Mouse (Mus musculus): ENCODE measurements around the gene Fads2. TPM values are rescaled to one million over a fixed set of nuclear protein-coding genes. Genes with fewer than 3 reads are reported as not detected.
"Not testable (repeated sequence)": the region's sequence is repeated elsewhere in the genome, so short reads cannot be mapped to it uniquely, and the experiment has no call there.

Fads2 gene
- polyA plus RNA-seq (2014; fragmentation: Nextera tagmentation; extraction: Ambion mirVana), result 76.4 and 80.5 TPM in 2 replicates

GRCm38 (mm10) chr19:10101341-10102053 lies at the start of gene Fads2:
Fads2 (minus strand) TSS chr19:10101746.
- ATAC-seq (ENCODE audit: low FRiP score), result peak; percentile 96
- no peaks in the 10 kb centered on the region for H3K27me3 ChIP-seq (ENCODE audit: control insufficient read depth, insufficient read depth, low read length)

GRCm38 (mm10) chr19:10149189-10149588 lies 47.6 kb upstream of the Fads2 start:
- Histone ChIP-seq H3K9ac (ENCODE audit: low read length) (no peak overlapping the region), H3K9me3 (ENCODE audit: control insufficient read depth, low read length) (no peaks in the 10 kb centered on the region), H3K4me3 (ENCODE audit: low read depth, low read length) (no peak overlapping the region), H3K36me3 (ENCODE audit: control insufficient read depth, insufficient read depth, low read length) (no peaks in the 10 kb centered on the region), H3K27me3 (ENCODE audit: control insufficient read depth, insufficient read depth, low read length) (no peaks in the 10 kb centered on the region), H3K4me2 (no peak overlapping the region), H3K4me1 (ENCODE audit: control insufficient read depth, insufficient read depth, low read length) (peaks cover 2% of the 10 kb centered on the region; the same call in 1 of the 2 replicates), H3K27ac (ENCODE audit: low read depth, low read length) (no peak overlapping the region)
- no peak for DNase-seq (ENCODE audit: low spot score, missing footprints)
- no peak for ATAC-seq (ENCODE audit: low FRiP score)
- 78% methylated on average over 3 of the region's 3 CpGs for WGBS

More at GRCm38 (mm10) chr19:10101341-10102053, at the start of gene Fads2:
- peak within 1 kb of the TSS; percentile 97 for H3K27ac ChIP-seq (ENCODE audit: low read depth, low read length)
- H3K36me3 ChIP-seq (ENCODE audit: control insufficient read depth, insufficient read depth, low read length), result peaks cover under 1% of the 10 kb centered on the region; the same call in 1 of the 2 replicates
- H3K4me2 ChIP-seq, result peak within 1 kb of the TSS; percentile 91
- peak within 1 kb of the TSS; percentile 80 for H3K4me3 ChIP-seq (ENCODE audit: low read depth, low read length)
- under 1% methylated on average over 52 of the region's 57 CpGs for WGBS
- H3K4me1 ChIP-seq (ENCODE audit: control insufficient read depth, insufficient read depth, low read length), result peaks cover 40% of the 10 kb centered on the region
- no peaks in the 10 kb centered on the region for H3K9me3 ChIP-seq (ENCODE audit: control insufficient read depth, low read length)
- DNase-seq (ENCODE audit: low spot score, missing footprints), result peak; percentile 99
- H3K9ac ChIP-seq (ENCODE audit: low read length), result peak within 1 kb of the TSS; percentile 93

- ATAC-seq (ENCODE audit: low FRiP score) (no peak), DNase-seq (ENCODE audit: low spot score, missing footprints) (peak; percentile 26)
- Histone ChIP-seq H3K4me3 (ENCODE audit: low read depth, low read length) (no peak overlapping the region), H3K36me3 (ENCODE audit: control insufficient read depth, insufficient read depth, low read length) (no peaks in the 10 kb centered on the region), H3K9me3 (ENCODE audit: control insufficient read depth, low read length) (no peaks in the 10 kb centered on the region), H3K27ac (ENCODE audit: low read depth, low read length) (no peak overlapping the region), H3K9ac (ENCODE audit: low read length) (no peak overlapping the region), H3K4me2 (no peak overlapping the region), H3K4me1 (ENCODE audit: control insufficient read depth, insufficient read depth, low read length) (peaks cover 3% of the 10 kb centered on the region; the same call in 1 of the 2 replicates), H3K27me3 (ENCODE audit: control insufficient read depth, insufficient read depth, low read length) (no peaks in the 10 kb centered on the region)
- 82% methylated on average over 6 of the region's 6 CpGs for WGBS
These were observed 47.0 kb upstream of the Fads2 start for GRCm38 (mm10) chr19:10148555-10148954.

- no peak for DNase-seq (ENCODE audit: low spot score, missing footprints)
These were observed 42.9 kb upstream of the Fads2 start for GRCm38 (mm10) chr19:10144464-10144863.

GRCm38 (mm10) chr19:10143667-10144066 lies 42.1 kb upstream of the Fads2 start:
- 0 out of 2 replicates have a peak, but pooled peaks have one; percentile 27 for ATAC-seq (ENCODE audit: low FRiP score)
- WGBS, result 38% methylated on average over 2 of the region's 2 CpGs
- H3K27ac ChIP-seq (ENCODE audit: low read depth, low read length), result no peak overlapping the region

More at GRCm38 (mm10) chr19:10144464-10144863, 42.9 kb upstream of the Fads2 start:
- H3K36me3 ChIP-seq (ENCODE audit: control insufficient read depth, insufficient read depth, low read length), result no peaks in the 10 kb centered on the region
- H3K9me3 ChIP-seq (ENCODE audit: control insufficient read depth, low read length), result no peaks in the 10 kb centered on the region
- H3K9ac ChIP-seq (ENCODE audit: low read length), result no peak overlapping the region
- whole genome bisulfite sequencing, result 70% methylated on average over 4 of the region's 4 CpGs
- no peak for ATAC-seq (ENCODE audit: low FRiP score)
- no peak overlapping the region for H3K4me3 ChIP-seq (ENCODE audit: low read depth, low read length)
- H3K27me3 ChIP-seq (ENCODE audit: control insufficient read depth, insufficient read depth, low read length), result no peaks in the 10 kb centered on the region
- H3K4me2 ChIP-seq, result no peak overlapping the region
- no peak overlapping the region for H3K27ac ChIP-seq (ENCODE audit: low read depth, low read length)
- H3K4me1 ChIP-seq (ENCODE audit: control insufficient read depth, insufficient read depth, low read length), result peaks cover 5% of the 10 kb centered on the region; the same call in 1 of the 2 replicates

GRCm38 (mm10) chr19:10139736-10140135 lies 38.2 kb upstream of the Fads2 start:
- Histone ChIP-seq H3K27ac (ENCODE audit: low read depth, low read length) (no peak overlapping the region), H3K9me3 (ENCODE audit: control insufficient read depth, low read length) (no peaks in the 10 kb centered on the region), H3K27me3 (ENCODE audit: control insufficient read depth, insufficient read depth, low read length) (no peaks in the 10 kb centered on the region), H3K4me2 (no peak overlapping the region), H3K4me1 (ENCODE audit: control insufficient read depth, insufficient read depth, low read length) (peaks cover 3% of the 10 kb centered on the region; the same call in 1 of the 2 replicates), H3K4me3 (ENCODE audit: low read depth, low read length) (no peak overlapping the region), H3K9ac (ENCODE audit: low read length) (no peak overlapping the region), H3K36me3 (ENCODE audit: control insufficient read depth, insufficient read depth, low read length) (no peaks in the 10 kb centered on the region)
- ATAC-seq (ENCODE audit: low FRiP score) (no peak), DNase-seq (ENCODE audit: low spot score, missing footprints) (no peak)
- WGBS, result 87% methylated on average over 6 of the region's 6 CpGs

More at GRCm38 (mm10) chr19:10143667-10144066, 42.1 kb upstream of the Fads2 start:
- Histone ChIP-seq H3K4me1 (ENCODE audit: control insufficient read depth, insufficient read depth, low read length) (peaks cover 5% of the 10 kb centered on the region; the same call in 1 of the 2 replicates), H3K27me3 (ENCODE audit: control insufficient read depth, insufficient read depth, low read length) (no peaks in the 10 kb centered on the region), H3K9me3 (ENCODE audit: control insufficient read depth, low read length) (no peaks in the 10 kb centered on the region), H3K4me2 (no peak overlapping the region), H3K36me3 (ENCODE audit: control insufficient read depth, insufficient read depth, low read length) (no peaks in the 10 kb centered on the region), H3K9ac (ENCODE audit: low read length) (no peak overlapping the region), H3K4me3 (ENCODE audit: low read depth, low read length) (no peak overlapping the region)
- peak; percentile 85 for DNase-seq (ENCODE audit: low spot score, missing footprints)

GRCm38 (mm10) chr19:10137423-10137822 lies 35.9 kb upstream of the Fads2 start:
- DNase-seq (ENCODE audit: low spot score, missing footprints) (peak; percentile 61), ATAC-seq (ENCODE audit: low FRiP score) (no peak)
- no peaks in the 10 kb centered on the region for H3K36me3 ChIP-seq (ENCODE audit: control insufficient read depth, insufficient read depth, low read length)
- 85% methylated on average over 5 of the region's 5 CpGs for WGBS
- no peak overlapping the region for H3K4me3 ChIP-seq (ENCODE audit: low read depth, low read length)
- no peaks in the 10 kb centered on the region for H3K4me1 ChIP-seq (ENCODE audit: control insufficient read depth, insufficient read depth, low read length)
- H3K27me3 ChIP-seq (ENCODE audit: control insufficient read depth, insufficient read depth, low read length), result no peaks in the 10 kb centered on the region
- H3K9ac ChIP-seq (ENCODE audit: low read length), result no peak overlapping the region
- H3K27ac ChIP-seq (ENCODE audit: low read depth, low read length), result no peak overlapping the region
- H3K9me3 ChIP-seq (ENCODE audit: control insufficient read depth, low read length), result no peaks in the 10 kb centered on the region
- no peak overlapping the region for H3K4me2 ChIP-seq

- ATAC-seq (ENCODE audit: low FRiP score) (no peak), DNase-seq (ENCODE audit: low spot score, missing footprints) (no peak)
- H3K9me3 ChIP-seq (ENCODE audit: control insufficient read depth, low read length), result no peaks in the 10 kb centered on the region
- no peaks in the 10 kb centered on the region for H3K4me1 ChIP-seq (ENCODE audit: control insufficient read depth, insufficient read depth, low read length)
- no peaks in the 10 kb centered on the region for H3K27me3 ChIP-seq (ENCODE audit: control insufficient read depth, insufficient read depth, low read length)
- WGBS, result 64% methylated on average over 2 of the region's 2 CpGs
- H3K4me3 ChIP-seq (ENCODE audit: low read depth, low read length), result no peak overlapping the region
- no peak overlapping the region for H3K27ac ChIP-seq (ENCODE audit: low read depth, low read length)
- H3K9ac ChIP-seq (ENCODE audit: low read length), result no peak overlapping the region
- no peaks in the 10 kb centered on the region for H3K36me3 ChIP-seq (ENCODE audit: control insufficient read depth, insufficient read depth, low read length)
- H3K4me2 ChIP-seq, result no peak overlapping the region
These were observed 33.1 kb upstream of the Fads2 start for GRCm38 (mm10) chr19:10134692-10135091.

- not testable (repeated sequence) for H3K9me3 ChIP-seq (ENCODE audit: control insufficient read depth, low read length); H3K4me3 ChIP-seq (ENCODE audit: low read depth, low read length); H3K36me3 ChIP-seq (ENCODE audit: control insufficient read depth, insufficient read depth, low read length); H3K9ac ChIP-seq (ENCODE audit: low read length); H3K4me1 ChIP-seq (ENCODE audit: control insufficient read depth, insufficient read depth, low read length); H3K27me3 ChIP-seq (ENCODE audit: control insufficient read depth, insufficient read depth, low read length); DNase-seq (ENCODE audit: low spot score, missing footprints); H3K27ac ChIP-seq (ENCODE audit: low read depth, low read length); H3K4me2 ChIP-seq; ATAC-seq (ENCODE audit: low FRiP score)
- 69% methylated on average over 7 of the region's 7 CpGs for WGBS
These were observed 28.0 kb upstream of the Fads2 start for GRCm38 (mm10) chr19:10129547-10129946.

All from midbrain, embryonic 11.5 days (tissue).